Mouse (Mus musculus) lung, postnatal 25 days (tissue): ENCODE data around the gene Med12.

Source experiments
- DNase-seq: peaks from one replicate; pipeline ENCODE4 v3.0.0; 2022; ENCODE audit warnings: low spot score

The Med12 gene

DNA sequence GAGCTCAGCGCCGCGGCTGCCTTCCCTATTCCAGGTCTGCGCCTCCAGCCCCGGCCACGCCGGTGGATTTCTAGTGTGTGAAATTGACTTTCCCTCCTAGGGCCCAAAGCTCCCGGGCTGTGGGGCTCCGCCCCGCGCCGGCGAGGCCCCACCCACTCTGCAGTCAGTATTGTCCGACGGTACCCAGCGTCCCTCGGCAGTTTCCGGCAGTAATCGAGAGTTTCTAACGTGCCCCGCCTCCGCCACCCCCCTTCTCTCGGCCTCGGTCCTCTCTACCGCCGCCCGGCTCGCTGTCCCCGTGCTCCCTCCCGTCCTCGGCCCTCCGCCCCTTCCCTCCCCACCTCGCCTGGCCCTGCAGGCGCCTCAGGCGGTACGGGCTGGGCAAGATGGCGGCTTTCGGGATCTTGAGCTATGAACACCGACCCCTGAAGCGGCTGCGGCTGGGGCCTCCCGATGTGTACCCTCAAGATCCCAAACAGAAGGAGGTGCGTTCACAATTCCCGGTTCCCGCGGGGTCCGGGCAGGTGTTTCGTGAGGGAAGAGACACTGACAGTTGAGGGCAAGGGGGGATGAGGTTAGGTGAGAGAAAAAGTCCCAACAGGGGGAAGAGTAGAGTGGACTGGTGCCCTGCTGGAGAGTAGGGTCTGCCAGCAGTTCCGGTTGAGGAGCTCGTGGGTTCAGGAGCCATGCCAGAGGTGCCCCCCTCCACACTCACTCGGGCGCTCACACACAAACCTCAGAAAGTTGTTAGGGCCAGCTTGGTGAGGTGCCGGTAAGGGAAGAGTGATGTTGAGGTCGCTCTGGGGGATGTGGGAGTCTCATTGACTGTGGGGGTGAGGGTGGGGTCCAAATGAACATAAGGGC lies at the start of gene Med12:
Med12 (plus strand) TSS at position 156 of the 864 bp plus-strand sequence.
- peak; percentile 94 for DNase-seq

DNA sequence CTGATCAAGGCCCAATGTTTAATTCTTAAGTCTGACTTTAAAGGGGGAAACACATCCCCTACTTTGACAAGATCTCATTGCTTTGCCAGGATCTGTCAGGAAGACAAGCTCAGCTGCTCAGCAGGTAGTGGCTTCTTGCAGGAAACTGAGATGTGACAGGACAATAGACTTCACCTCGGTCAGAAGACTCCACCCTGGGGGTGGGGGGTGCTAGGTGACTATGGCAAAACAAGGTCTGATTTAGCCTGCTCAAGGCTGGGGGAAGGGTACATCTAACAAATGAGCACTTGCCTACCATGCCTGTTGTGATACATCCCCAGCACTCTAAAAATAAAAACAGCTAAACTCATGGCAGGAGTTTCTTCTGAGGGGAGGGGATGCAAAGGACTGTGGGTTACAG lies 28.8 kb upstream of the Med12 start:
- no peak for DNase-seq

DNA sequence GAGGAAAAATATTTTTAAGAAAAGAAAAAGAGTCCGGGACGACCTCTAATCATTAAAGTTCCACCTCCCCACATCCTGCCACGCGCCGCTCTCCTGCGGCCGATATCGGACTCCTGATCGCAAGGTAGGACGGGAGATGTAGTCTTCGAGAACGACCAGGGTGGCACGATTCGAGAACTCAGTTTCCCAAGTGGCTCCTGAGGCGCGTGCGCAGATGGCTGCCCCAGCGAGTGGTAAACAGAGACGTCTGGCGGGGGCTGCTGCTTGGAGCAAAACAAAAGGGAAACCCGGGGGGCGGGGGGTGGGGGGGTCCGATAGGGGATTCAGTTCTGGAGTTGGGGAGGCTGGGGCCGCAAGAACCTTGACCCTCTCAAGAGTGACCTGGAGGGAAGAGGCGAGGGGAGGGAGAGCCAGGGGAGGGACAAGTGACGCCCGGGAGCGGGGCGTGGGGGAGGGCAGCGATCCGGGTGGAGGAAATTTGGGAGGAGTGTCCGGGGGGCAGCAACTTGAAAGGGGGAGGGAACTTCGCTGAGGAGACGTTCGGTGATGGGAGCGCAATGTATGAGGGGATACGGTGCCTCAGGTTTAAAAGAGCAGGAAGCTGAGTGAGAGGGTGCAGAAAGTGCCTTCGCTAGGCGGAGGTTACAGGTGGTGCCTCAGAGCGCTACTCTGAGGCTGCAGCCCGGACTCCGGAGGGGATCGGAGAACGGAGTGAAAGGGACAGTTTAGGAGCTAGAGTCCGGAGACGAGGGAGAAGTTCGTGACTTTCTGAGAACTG lies 19.7 kb upstream of the Med12 start, which contains the start of gene Foxo4:
Foxo4 (plus strand) TSS at position 577 of the 778 bp plus-strand sequence.
- DNase-seq = peak; percentile 92

DNA sequence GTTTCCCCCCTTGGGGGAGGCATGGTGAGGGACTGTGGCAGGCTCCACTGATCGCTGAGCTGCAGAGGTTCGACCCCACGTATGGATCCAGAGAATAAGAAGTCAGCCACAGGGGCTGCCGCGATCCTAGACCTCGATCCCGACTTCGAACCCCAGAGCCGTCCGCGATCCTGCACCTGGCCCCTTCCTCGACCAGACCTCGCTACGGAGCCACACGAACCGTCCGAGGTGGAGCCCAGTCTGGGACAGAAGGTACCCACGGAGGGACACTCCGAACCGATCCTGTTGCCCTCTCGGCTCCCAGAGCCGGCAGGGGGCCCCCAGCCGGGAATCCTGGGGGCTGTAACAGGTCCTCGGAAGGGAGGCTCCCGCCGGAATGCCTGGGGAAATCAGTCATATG lies 19.1 kb upstream of the Med12 start:
- DNase-seq = no peak

GRCm38 (mm10) chrX:101256603-101257002 lies 17.2 kb upstream of the Med12 start:
- DNase-seq = no peak

- no peak for DNase-seq
Measured at GRCm38 (mm10) chrX:101260441-101261325, 13.1 kb upstream of the Med12 start.

DNA sequence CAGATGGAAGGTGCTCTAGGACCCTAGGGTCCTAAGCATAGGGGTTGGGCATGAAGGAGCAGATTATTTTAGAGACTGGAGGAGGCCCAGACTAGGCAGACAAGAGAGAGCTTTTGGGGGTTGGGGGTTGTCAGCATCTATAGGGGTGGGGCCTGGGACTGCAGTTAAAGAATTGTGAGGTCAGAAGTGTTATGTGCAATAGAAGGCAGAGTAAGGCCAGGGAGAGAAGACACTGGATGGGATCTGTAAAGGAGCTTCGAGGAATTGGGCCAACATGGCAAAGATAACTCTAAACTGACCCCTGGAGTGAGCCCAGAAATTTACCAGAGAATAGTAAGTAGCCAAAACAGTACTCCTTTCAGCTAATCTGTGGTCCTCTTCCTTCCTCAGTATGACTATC lies 9.9 kb upstream of the Med12 start, which contains the start of gene Gm614:
Gm614 (minus strand) TSS at position 101 of the 400 bp plus-strand sequence.
- DNase-seq = no peak

DNA sequence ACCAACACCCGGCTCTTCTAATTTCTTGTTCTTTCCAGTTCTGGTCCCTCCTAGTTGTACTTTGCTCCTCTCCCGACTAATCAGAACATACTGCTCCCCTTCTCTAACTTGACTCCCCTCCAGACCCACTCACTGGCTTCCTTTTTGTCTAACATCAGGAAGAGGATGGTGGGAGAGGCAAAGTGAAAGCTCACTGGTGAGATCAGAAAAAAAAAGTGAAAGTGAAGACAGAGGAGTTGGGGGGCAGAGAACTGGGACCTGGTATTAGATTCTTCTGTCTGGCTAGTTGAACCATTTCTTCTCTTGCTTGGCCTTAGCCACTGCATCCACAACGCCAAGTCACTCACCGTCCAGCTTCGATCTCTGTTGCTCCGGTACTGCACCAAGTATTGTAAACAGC lies 7.2 kb upstream of the Med12 start:
- DNase-seq = no peak

DNA sequence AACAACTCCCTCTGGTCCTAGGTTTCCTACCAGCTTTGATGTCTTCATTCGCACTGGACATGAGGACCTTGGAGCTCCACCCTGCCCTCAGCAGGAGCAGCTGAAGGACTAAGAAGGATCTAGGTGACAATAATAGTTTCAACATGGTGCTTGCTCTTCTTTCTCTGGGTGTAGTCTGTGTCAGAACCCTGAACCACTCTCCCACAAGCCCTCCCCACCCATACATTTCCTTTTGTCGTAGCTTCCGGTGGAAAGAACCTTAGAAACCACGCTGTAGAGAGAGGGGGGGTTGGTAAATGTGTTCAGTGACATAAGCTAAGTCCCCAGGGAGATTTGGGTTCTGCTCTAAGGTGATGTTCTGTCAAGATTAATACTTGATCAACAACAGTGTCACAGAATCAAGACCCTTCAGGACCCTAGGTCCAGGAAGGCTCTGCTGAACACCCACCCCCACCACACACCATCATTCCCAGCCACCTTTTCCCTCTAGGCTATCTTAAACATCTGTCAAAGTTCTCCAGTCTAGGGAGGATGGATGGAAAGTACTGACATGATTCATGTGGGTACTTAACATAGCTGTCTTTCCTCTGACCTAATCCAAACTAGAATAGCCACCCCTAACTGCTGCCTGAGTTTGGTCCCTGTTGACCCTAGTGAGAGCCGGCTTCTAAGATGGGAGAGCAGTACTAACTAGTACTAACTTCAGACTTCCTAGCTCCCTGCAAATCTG lies 5.6 kb upstream of the Med12 start, which contains the start of gene Il2rg:
Il2rg (minus strand) TSS at position 231 of the 730 bp plus-strand sequence.
- peak; percentile 55 for DNase-seq

DNA sequence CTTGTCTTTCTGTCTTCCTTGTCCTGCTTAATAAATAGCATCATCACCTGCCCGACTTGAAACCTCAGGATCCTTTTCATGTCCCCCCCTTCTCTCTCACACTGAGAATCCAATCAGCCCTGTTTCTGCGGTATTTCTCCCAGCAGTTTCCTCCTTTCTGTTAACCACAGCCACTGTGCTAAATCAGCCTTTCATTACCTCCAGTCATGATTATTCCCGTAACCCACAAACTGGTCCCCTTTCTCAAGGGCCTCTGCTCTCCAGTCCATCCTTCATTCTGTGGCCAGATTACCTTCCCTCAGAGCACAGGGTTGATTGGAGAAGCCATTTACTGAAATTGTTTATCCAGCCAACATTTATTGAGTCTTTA lies 5.1 kb upstream of the Med12 start, which contains the start of gene Gm20489:
Gm20489 (minus strand) TSS at position 269 of the 370 bp plus-strand sequence.
- no peak for DNase-seq

GRCm38 (mm10) chrX:101273410-101273809 lies 420 bp upstream of the Med12 start:
- DNase-seq = no peak

DNA sequence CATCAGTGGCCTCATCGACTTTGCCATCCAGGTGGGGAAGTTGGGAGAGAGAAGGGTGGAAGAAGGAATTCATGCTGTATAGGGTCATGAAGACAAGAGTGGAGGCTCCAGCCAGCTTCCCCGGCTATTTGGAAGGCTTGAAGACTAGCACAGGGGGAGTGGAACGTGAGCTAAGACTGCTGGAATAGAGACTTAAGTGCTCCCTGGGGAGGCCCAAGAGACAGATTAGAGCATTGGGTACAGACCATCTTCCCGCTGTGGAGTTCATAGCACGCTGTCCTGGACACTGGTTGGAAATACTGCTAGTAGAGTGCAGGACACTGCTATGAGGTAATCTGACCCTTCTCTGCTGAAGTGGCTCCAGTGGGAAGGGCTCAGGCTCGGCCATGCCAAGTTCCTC lies 9.0 kb downstream of the Med12 start:
- no peak for DNase-seq

- DNase-seq = peak; percentile 57
Measured at GRCm38 (mm10) chrX:101285534-101285933, 11.7 kb downstream of the Med12 start.

DNA sequence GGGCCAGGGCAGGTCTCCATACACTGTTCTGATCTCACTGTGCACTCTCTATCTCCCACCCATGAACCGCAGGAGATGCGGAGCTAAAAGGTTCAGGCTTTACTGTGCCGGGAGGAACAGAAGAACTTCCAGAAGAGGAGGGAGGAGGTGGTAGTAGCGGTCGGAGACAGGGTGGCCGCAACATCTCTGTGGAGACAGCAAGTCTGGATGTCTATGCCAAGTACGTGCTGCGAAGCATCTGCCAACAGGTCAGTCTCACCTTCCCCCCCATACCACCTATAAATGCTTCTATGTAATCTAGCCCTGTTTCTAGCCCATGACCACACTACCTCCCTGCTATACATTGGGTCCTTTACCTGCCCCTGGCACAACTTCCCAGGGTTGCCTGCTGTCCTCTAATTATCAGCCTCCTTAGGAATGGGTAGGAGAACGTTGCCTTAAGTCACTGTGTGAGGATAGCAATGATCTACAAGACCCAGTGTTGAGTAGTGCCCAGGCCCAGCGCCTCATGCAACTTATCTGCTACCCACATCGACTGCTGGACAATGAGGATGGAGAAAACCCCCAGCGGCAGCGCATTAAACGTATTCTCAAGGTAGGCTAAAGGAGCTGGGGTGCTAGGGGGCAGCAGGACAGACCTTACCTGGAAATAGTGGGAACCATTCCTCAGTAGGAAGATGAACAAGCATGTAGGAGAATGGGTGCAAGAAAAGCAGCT lies 12.3 kb downstream of the Med12 start:
- DNase-seq = no peak

GRCm38 (mm10) chrX:101287543-101287942 lies 13.7 kb downstream of the Med12 start:
- DNase-seq = no peak

DNA sequence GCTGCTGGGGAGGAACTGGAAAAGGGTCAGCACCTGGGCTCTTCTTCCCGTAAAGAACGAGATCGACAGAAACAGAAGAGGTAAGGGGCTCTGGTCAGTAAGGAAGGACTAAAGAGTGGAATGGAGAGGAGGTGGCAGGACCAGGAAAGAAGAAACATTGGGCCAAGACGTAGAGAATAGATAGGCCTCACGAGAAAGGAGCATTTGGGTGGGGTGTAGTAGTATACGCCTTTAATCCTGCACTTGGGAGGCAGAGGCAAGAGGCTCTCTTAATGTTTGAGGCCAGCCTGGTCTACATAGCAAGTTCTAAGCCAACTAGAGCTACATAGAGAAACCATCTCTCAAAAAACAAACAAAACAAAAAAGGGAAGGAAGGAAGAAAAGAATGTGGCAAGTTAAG lies 14.6 kb downstream of the Med12 start:
- DNase-seq = no peak

DNA sequence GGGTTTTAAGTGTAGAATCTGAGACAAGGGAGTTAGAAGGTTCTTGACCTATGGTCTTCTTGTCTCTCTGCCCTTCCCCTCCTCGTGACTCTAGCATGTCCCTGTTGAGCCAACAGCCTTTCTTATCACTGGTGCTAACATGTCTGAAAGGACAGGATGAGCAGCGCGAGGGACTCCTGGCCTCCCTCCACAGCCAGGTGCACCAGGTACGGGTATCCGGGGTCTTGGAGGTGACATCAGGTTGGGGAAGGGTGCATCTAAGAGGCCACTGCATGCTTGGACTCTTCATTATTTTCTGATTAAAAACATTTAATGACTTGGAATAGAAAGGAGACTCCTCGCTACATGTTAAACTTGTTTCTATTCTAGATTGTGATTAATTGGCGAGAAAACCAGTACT lies 15.2 kb downstream of the Med12 start:
- no peak for DNase-seq

- no peak for DNase-seq
Measured at GRCm38 (mm10) chrX:101290111-101290510, 16.3 kb downstream of the Med12 start.

- DNase-seq = no peak
Measured at GRCm38 (mm10) chrX:101299055-101299454, 25.2 kb downstream of the Med12 start, which contains the start of gene Nlgn3. Gene Nlgn3, plus strand, starts transcription at chrX:101299168.
